Mouse (Mus musculus): Measurements from ENCODE around the gene Ttc30a1. TPM values are rescaled to one million over a fixed set of nuclear protein-coding genes. Genes with fewer than 3 reads are reported as not detected.

Ttc30a1 gene
- total RNA-seq, 2 experiments from 2014 or later, result 3.4 to 3.6 TPM

- DNase-seq, result no peak
These were observed 50.8 kb downstream of the Ttc30a1 start for GRCm38 (mm10) chr2:75930941-75931340.

GRCm38 (mm10) chr2:75929786-75930444, 51.9 kb downstream of the Ttc30a1 start:
- no peak for DNase-seq

GRCm38 (mm10) chr2:75929141-75929540, 52.6 kb downstream of the Ttc30a1 start:
- DNase-seq, result no peak

Other genes starting within 250 kb of the Ttc30a1 start
- gene Agps, start 149.8 kb downstream of the Ttc30a1 start, total RNA-seq (2021), result 10 to 100 TPM; 49.4 to 57.1 TPM
- gene Ttc30b, start 43.4 kb downstream of the Ttc30a1 start, total RNA-seq (2021), result 1 to 10 TPM; 8.0 to 8.6 TPM
- gene Ttc30a2, start 3.8 kb downstream of the Ttc30a1 start, total RNA-seq (2021), result 1 to 10 TPM in 1 of 2 experiments, under 1 TPM in 1; 0.88 to 1.7 TPM